Mouse (Mus musculus): ENCODE measurements around the gene Rab5c. TPM values are rescaled to one million over a fixed set of nuclear protein-coding genes. Genes with fewer than 3 reads are reported as not detected.
A peak's percentile ranks its signal among the peaks of the same experiment; 100 is the strongest.

Gene Rab5c
- polyA plus RNA-seq, 1 experiment, result not detected

DNA sequence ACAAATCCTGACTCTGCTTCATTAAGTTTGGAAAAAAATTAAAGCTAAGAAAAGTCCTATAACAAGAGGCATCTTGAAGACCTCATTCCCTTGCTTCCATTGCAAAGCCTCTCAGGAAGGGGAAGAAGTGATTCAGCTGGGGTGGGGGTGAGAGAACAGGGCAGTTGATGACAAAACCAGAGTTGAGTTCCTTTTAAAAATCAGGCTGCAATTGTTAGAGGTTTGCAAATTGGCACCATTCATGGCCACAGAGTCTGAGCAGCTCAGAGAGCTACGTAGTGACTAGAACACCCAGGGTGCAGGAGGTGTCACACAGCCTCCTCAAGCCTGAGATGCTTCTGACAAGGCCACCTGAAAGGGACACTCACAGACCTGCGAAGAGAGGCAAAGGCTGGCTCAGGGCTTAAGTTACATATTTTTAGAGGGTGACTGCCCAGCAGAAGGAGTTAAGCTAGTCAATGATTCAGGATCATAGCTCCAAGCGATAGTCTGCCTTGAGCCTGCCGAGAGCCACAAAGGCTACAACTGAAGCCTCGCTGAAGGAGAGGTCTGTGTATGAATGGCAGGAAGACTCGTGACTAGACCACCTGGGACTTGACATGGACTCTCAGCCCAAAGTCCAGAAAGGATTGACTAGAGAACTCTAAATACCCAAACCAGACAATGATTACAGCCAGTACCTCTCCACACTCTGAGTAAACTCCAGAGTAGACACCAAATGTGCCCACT is 7.4 kb downstream of the Rab5c start:
- no peak for TF ChIP-seq POLR2A (IDR thresholded peaks at IDR 0.05; ENCODE audit: insufficient read depth, low read depth, low read length)
- no peak for TF ChIP-seq CTCF (IDR thresholded peaks at IDR 0.05; ENCODE audit: insufficient read depth, low read depth, low read length)
- whole genome bisulfite sequencing, result 69% methylated on average over 6 of the region's 6 CpGs
- H3K27ac ChIP-seq (ENCODE audit: insufficient read depth, low read depth, low read length), result no peak overlapping the region
- H3K4me3 ChIP-seq (ENCODE audit: insufficient read depth, low read depth, low read length), result no peak overlapping the region
- peaks cover 4% of the 10 kb centered on the region; the same call in 1 of the 2 replicates for H3K4me1 ChIP-seq (ENCODE audit: control insufficient read depth, insufficient read depth, low read length)

DNA sequence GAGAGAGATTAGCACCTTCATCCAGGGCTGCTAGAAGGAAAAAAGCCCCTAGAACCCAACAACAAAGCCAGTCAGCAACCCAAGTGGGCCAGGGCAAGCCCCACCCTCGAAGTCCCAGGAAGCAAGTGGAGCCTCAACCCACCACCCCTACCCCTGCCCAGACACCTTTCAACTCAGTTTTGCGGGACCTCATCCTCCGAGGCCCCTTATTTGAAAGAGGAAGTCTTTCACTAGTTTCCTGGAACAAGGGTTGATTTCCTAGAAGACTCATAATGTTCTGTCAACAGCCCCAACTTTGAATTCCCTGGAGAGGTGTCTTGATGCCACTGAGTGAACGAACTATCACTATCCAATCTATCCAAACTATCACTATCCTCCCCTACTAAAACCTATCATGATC is 8.0 kb downstream of the Rab5c start:
- Histone ChIP-seq H3K27ac (ENCODE audit: insufficient read depth, low read depth, low read length) (no peak overlapping the region), H3K4me3 (ENCODE audit: insufficient read depth, low read depth, low read length) (no peak overlapping the region), H3K4me1 (ENCODE audit: control insufficient read depth, insufficient read depth, low read length) (peaks cover 6% of the 10 kb centered on the region)
- no peak for TF ChIP-seq POLR2A (IDR thresholded peaks at IDR 0.05; ENCODE audit: insufficient read depth, low read depth, low read length)
- WGBS, result 92% methylated on average over 4 of the region's 4 CpGs

DNA sequence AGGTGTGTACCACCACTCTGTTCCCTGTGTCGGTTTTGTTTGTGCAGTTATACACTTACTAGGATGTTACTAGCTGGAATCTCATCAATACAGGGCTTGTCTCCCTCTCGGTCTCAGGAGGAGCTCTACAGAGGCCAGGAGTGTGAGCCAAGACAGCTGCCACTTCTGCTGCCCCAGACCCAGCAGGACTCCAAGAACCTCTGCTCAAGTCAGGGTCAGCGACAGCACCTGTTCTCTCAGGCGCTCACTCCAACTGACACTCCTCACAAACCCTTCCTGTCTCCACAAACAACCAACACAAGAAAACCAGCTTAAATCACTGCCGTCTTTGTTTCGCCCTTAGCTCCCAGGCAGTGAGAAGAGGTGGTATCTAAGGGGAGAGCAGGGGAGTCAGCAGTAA is 9.4 kb downstream of the Rab5c start:
- TF ChIP-seq POLR2A (IDR thresholded peaks at IDR 0.05; ENCODE audit: insufficient read depth, low read depth, low read length) (no peak), CTCF (IDR thresholded peaks at IDR 0.05; ENCODE audit: insufficient read depth, low read depth, low read length) (no peak)

DNA sequence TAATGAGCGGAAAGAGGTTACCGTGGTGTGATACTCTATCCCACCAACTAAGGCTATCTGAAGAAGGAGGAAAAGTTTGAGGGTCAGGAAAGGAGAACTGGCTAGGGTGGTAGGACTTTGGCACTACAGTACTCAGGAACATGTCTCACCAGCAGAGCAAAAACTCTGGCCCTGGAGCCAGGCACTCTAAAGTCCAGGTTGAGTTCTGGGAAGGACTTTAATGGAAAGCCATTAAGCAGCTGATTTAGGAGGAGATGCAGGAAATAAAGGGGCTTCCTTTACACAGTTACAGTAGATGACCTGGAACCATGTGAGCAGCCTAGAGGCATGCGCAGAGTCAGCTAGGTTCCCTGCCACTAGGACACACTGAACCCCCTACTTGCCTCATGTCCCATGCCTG is 10.8 kb downstream of the Rab5c start:
- no peak for TF ChIP-seq CTCF (IDR thresholded peaks at IDR 0.05; ENCODE audit: insufficient read depth, low read depth, low read length)
- Histone ChIP-seq H3K4me3 (ENCODE audit: insufficient read depth, low read depth, low read length) (no peak overlapping the region), H3K27ac (ENCODE audit: insufficient read depth, low read depth, low read length) (no peak overlapping the region), H3K4me1 (ENCODE audit: control insufficient read depth, insufficient read depth, low read length) (peaks cover 10% of the 10 kb centered on the region)
- WGBS, result 92% methylated on average over 3 of the region's 3 CpGs

More for the DNA sequence above, 9.4 kb downstream of the Rab5c start:
- peaks cover 6% of the 10 kb centered on the region for H3K4me1 ChIP-seq (ENCODE audit: control insufficient read depth, insufficient read depth, low read length)
- H3K27ac ChIP-seq (ENCODE audit: insufficient read depth, low read depth, low read length), result no peak overlapping the region
- H3K4me3 ChIP-seq (ENCODE audit: insufficient read depth, low read depth, low read length), result no peak overlapping the region
- 77% methylated on average over 6 of the region's 6 CpGs for WGBS

DNA sequence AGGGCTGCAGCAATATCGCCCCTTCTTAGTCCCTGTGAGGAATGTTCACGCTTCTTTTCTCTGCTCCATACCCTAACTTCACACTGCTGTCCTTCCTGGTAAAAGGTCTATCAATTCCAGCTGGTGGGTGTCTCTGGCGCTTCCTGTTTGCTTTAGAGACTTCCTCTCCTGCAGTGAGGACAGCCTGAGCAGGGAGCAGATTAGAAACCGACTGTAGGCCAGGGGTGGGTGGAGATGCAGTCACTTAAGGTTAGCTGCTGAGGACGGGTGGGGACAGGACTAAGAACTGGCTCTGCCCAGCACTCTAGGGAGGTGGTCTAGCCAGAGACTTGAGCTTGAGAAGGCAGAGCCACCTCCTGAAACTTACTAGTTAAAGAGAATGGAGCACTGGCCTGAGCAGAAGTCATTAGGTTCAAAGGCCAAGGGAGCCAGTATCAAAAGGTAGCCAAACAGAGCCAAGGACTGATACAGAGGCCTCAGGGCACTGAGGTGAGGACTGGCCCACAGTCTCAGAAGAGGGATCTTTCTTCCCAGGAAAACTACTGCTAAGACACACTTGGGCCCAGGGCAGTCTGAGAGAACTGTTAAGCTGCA is 13.0 kb downstream of the Rab5c start:
- TF ChIP-seq CTCF (IDR thresholded peaks at IDR 0.05; ENCODE audit: insufficient read depth, low read depth, low read length) (no peak), POLR2A (IDR thresholded peaks at IDR 0.05; ENCODE audit: insufficient read depth, low read depth, low read length) (no peak)
- Histone ChIP-seq H3K4me3 (ENCODE audit: insufficient read depth, low read depth, low read length) (no peak overlapping the region), H3K4me1 (ENCODE audit: control insufficient read depth, insufficient read depth, low read length) (peaks cover 23% of the 10 kb centered on the region), H3K27ac (ENCODE audit: insufficient read depth, low read depth, low read length) (peak overlapping the region; percentile 7; the same call in 1 of the 2 replicates)
- 63% methylated on average over 5 of the region's 5 CpGs for WGBS

DNA sequence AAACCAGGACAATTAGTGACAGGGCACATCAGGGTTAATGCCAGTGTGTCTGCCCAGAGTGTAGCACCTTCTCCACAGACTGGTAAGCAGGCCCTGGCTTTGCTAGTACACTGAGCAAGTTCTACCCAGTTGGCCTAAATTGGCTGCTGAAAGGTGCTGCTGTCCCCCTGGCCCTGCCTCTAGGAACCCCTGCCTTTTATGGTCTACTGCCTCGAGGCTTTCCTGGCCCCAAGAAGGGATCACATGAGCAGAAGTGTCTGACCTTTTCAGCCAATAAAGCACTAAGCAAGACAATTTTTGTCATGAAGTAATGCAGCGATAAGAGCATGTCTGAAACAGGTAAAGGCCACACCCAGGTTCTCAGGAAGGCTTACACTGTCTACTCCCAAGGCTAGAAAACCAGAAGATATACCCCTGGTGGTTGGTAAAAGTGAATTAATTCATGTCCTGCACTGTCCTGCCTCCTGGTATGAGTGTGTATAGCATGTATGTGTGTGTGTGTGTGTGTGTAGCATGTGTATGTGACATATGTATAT is 15.5 kb downstream of the Rab5c start:
- TF ChIP-seq POLR2A (IDR thresholded peaks at IDR 0.05; ENCODE audit: insufficient read depth, low read depth, low read length), result no peak
- no peak for TF ChIP-seq CTCF (IDR thresholded peaks at IDR 0.05; ENCODE audit: insufficient read depth, low read depth, low read length)
- 52% methylated on average over 2 of the region's 2 CpGs for WGBS
- peaks cover 39% of the 10 kb centered on the region for H3K4me1 ChIP-seq (ENCODE audit: control insufficient read depth, insufficient read depth, low read length)
- H3K4me3 ChIP-seq (ENCODE audit: insufficient read depth, low read depth, low read length), result no peak overlapping the region
- peak overlapping the region; percentile 8; the same call in 1 of the 2 replicates for H3K27ac ChIP-seq (ENCODE audit: insufficient read depth, low read depth, low read length)

DNA sequence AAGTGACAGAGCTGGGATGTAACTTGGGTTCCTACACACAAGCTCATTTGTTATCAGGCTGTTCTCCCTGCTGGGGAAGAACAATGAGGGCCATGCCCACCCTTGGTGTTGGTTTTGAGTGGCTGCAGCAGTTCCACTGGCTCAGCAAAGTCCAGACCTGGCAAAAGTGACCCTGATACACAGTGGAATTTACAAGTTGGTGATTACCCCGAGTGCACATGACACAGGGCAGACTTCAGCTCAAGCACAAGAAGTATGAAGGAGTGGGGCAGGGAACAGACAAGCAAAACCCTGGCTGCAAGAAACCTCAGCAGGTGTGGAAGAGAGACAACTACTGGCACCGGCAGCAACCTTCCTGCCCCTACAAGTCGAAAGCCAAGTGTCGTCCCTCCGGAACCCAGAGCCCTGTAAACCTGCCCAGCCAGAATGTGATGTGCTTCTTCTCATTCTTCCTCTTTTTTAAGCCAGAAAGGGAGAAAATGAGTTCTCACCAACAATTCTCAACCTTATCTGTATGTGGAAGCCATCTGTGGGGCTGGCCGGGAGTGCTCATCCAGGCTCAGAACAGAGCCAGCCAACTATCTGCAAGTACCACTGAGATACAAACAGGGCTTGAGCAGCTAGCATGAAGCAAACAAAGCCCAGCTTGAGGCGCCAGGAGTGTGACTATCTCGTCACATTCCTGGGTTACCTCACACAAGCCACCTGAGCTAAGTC is 16.1 kb downstream of the Rab5c start:
- H3K4me1 ChIP-seq (ENCODE audit: control insufficient read depth, insufficient read depth, low read length), result peaks cover 39% of the 10 kb centered on the region
- WGBS, result 56% methylated on average over 8 of the region's 8 CpGs
- no peak for TF ChIP-seq POLR2A (IDR thresholded peaks at IDR 0.05; ENCODE audit: insufficient read depth, low read depth, low read length)
- TF ChIP-seq CTCF (IDR thresholded peaks at IDR 0.05; ENCODE audit: insufficient read depth, low read depth, low read length), result no peak
- H3K4me3 ChIP-seq (ENCODE audit: insufficient read depth, low read depth, low read length), result no peak overlapping the region
- peak overlapping the region; percentile 22; the same call in 1 of the 2 replicates for H3K27ac ChIP-seq (ENCODE audit: insufficient read depth, low read depth, low read length)

DNA sequence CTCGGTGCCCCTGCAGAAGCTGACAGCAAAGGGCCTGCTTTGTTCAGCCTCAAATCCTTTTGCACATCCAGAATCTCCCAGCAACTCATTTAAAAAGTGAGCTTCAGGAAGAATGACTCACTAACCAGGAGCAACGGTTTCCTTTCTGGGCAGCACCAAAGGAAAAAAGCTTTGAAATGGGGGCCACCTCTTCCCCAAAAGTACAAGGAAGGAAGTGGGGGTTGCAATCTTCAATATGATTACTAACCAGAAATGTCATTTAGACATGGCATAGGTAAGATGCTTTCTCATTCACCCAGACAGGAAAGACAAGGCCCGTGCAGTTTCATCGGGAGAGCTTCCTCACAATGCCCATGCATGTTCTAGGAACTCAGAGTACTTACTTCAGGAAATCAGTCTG is 16.8 kb downstream of the Rab5c start:
- Histone ChIP-seq H3K4me3 (ENCODE audit: insufficient read depth, low read depth, low read length) (no peak overlapping the region), H3K27ac (ENCODE audit: insufficient read depth, low read depth, low read length) (peak overlapping the region; percentile 22), H3K4me1 (ENCODE audit: control insufficient read depth, insufficient read depth, low read length) (peaks cover 39% of the 10 kb centered on the region)
- no peak for TF ChIP-seq CTCF (IDR thresholded peaks at IDR 0.05; ENCODE audit: insufficient read depth, low read depth, low read length)
- no peak for TF ChIP-seq POLR2A (IDR thresholded peaks at IDR 0.05; ENCODE audit: insufficient read depth, low read depth, low read length)
- 16% methylated on average over 4 of the region's 4 CpGs for whole genome bisulfite sequencing

DNA sequence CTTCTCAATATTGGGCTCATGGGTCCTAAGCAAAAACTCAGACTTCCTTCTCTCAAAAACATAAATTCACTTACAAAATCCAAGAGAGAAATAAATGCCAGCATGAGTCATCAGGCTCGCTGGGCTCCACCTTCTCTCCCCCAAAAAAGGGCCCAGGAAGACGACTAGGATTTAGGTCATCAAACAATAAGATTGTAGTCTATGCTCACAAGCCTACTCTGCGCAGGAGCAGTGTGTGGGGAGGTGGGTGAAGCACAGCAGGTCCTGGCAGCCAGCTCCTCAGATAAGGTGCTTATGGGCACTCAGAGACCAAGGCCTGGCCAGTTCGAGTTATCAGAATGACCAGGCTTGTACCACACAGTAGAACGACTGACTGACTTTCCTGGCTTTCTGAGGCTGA is 17.7 kb downstream of the Rab5c start:
- Histone ChIP-seq H3K4me3 (ENCODE audit: insufficient read depth, low read depth, low read length) (no peak overlapping the region), H3K27ac (ENCODE audit: insufficient read depth, low read depth, low read length) (peak overlapping the region; percentile 22), H3K4me1 (ENCODE audit: control insufficient read depth, insufficient read depth, low read length) (peaks cover 40% of the 10 kb centered on the region)
- no peak for TF ChIP-seq POLR2A (IDR thresholded peaks at IDR 0.05; ENCODE audit: insufficient read depth, low read depth, low read length)
- 30% methylated on average over 5 of the region's 5 CpGs for WGBS
